Mouse (Mus musculus) ZHBTc4 (cell line): ENCODE data around the gene Qtrt2.

Source experiments
- DNase-seq: peaks from one replicate; pipeline ENCODE4 v3.0.0-alpha.2; 2011; ENCODE audit warnings: low read depth, low spot score

Gene Qtrt2

DNA sequence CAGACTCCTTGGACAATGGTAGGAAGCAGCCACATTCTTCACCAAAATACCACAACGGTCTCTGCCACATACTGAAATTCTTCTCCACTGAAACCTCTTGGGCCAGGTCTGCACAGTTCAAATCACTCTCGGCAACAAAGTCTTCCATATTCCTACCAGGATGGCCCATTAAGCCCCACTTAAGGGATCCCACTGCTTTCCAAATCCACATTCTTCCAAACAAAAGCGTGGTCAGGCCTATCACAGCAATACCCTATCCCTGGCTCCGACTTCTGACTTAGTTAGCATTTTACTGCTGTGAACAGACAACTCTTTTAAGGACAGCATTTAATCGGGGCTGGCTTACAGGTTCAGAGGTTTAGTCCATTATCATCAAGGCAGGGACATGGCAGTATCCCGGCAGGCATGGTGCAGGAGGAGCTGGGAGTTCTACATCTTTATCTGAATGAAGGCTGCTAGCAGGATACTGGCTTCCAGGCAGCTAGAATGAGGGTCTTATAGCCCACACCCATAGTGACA, at the start of gene Qtrt2:
Qtrt2 (minus strand) TSS at position 469 of the 519 bp plus-strand sequence.
- DNase-seq, result peak; percentile 94

DNA sequence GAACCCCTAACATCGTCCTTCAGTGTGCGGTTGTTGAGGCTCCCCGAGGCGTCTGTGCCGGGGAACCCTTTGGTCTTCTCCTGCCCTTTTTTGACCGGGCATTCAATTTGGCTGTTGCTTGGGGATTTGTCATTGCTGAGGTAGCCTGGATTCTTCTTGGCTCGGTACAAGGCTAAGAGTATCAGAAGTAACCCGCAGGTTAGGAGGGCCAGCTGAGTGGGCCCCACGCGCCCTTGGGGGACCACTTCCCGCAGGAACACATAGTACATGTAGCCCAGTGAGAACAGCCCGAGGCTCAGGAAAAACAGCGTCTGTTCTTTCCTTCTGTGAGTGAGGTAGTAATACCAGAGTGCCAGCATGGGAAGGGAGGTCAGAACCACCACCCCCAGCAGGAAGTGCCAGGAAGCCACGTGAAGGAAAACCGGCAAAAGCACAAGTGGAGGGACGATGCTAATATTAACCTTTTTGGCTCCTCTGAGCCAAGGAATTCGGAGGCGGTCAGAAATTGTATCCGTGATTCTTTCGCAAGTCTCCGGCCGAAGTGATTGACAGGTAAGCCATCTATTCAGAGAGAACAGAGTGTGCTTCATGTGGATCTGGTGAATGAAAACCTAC, 47.1 kb upstream of the Qtrt2 start:
- peak; percentile 8 for DNase-seq

DNA sequence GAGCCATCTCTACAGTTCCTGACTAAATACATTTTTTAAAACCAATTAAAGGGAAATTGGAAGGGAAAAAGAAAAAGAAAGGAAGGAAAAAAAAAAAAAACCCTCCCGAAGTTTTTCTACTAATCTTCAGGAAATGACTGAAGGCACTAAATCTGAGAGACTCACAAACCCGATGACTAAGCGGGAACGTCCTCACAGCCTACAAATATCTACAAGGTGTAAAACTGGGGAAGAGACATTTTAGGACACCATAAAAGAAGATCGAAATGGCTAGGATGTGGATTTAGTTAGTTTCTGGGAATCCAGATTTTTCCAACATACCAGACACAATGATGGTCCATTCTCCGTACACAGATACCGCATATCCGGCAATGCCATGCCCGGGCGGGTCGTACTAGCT, 46.5 kb upstream of the Qtrt2 start:
- no peak for DNase-seq

DNA sequence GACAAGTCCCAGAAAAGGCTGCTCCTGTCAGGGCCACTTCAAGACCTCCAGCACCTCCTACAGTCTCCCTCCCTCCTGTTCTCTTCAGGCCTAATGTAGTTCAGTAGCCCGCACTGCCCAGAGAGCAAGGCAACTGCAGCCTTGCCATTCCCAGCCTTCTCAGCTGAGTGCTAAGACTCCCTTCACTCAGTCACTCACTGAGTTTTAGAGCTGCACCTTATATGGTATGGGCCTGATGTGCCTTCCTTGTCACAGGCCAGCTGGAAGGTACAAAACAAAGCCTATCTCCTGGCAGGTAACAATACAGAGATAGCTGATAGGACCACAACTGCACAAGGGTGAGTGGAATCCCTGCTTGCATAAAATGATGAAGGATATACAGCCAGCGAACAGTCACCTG, 45.8 kb upstream of the Qtrt2 start:
- DNase-seq, result no peak

DNA sequence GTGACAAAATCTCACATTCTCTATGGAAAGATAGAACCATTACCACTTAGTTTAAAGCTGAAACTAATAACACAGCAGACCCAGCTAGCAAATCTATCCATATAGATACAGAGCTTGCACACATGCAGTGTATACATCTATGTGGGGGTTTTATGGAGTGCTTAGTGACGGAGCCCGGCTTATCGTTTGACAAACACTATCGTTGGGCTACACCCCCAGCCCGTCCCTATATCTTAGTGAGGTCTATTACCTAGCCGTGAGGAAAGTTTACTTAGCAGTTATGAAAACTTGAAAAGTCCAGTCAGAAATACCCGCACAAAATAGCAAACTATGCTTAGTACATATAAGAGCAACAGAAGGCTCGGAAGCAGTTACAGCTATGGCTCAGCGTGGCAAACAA, 45.1 kb upstream of the Qtrt2 start:
- no peak for DNase-seq

DNA sequence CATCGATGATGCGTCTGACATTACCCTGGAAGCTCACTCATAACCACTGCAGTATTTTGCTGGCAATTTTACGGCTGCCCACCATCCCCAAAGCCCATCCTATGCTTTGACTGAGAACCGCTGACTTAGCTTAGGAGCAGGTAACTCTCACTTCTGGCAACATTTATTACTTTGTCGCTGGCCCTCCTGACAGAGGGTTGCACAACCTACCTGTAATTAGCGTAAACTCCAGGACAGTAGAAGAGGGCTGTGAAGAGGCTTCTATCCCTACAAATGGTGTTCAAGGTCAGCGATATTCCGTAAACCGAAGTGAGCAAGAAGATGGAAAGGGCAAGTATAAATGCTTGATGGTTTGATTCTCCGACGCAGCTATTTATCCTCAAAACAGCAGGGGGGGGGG, 44.6 kb upstream of the Qtrt2 start:
- DNase-seq, result no peak

DNA sequence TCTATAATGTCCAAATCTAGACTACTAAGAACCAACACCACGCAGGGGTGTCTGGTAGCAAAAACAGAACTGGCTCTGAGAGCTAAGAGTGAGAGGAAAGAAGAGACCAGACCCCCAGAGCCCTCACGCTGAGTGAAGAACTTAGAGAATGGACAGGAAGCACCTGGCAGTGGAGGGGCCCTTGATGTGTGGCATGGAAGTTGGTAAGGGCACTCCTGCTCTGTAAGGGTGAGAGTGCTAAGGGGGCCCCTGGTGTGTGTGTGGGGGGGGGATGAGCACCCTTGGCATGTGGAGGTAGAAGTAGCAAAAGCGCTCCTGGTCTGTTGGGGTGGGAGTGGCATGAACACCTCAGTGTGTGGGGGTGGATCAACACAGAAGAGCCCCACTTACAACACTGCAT, 43.8 kb upstream of the Qtrt2 start:
- DNase-seq, result no peak

DNA sequence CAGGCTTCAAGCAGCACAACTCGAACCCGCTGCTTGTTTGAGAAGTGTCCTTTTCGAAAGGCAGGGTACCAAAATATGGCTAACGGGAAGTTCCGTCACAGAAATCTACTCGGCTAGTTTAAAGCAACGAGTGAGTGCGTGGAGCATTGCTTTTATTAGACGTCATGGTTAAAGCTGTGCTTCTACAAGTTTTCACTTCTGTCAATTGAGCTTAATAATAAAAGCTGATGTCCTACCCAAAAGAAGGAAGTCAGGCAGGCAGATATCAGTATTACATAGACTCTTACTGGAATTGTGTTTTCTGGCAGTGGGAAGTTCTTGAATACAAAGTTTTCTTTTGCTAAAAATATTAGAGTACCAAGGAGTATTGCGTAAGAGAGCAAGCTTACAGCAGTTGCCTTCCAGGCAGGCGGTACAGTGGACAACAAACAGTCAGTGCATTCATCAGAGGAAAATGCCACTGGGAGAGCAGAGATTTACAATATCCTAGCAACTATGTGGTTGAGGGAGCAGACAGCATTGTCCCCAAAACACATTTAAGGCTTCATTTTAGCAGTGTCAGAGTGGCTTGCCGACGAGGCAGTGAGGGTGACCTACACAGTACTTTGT, 39.3 kb upstream of the Qtrt2 start:
- no peak for DNase-seq

DNA sequence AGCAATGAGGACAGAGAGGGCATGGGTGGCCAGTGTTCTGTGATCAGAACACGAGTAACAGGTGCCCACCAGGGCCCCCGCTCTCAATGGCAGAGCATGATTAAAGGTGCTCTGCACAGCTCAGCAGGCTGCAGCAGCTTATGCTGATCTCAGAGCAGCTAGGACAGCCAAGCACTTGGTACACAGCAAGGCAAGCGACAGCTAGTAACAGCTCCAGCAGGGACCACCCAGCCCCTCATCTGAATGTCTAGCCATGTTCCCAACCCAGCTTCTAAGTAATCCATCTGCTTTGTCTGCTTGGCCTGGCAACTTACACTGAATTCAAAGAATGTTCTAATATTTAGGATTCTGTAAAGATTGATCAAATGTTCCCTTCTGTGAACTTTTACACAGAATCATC, 37.2 kb upstream of the Qtrt2 start:
- DNase-seq, result no peak

DNA sequence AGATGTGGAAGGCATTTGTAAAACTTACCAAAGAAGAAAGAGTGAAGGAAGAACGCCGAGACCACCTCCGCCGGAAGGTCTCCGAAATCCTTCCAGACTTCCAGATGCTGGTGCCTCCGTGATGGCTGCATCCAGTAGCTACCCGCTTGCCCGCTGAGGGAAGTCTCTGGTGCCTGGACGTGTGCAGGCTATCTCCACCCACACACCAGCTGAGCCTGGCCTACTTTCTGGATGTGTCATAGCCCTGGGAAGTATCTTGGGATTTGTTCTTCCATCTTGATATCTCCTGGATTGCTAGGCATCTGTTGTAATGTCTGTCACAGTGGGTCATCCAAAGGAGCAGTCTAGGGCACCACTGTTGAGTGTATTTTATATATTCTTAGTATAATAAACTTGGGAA, 36.7 kb upstream of the Qtrt2 start:
- DNase-seq, result no peak

DNA sequence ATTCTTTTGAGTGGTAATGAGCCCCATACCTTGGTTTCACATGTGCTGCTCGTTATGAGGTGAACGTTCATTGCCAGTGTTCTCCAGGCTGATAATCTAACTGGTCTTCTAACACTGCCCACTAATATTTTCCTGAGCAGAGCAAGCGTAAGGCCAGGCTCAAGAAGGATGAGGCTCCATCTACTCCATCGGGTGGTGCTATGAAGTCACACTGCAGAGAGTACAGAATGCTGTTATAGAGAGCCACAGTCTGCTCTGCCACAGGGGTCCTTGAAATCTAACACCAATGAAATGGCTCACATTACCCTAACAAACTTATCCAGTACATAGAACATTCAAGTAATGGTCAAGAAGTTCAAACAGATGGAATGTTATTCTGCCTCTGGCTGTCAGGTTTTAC, 31.4 kb upstream of the Qtrt2 start:
- no peak for DNase-seq

DNA sequence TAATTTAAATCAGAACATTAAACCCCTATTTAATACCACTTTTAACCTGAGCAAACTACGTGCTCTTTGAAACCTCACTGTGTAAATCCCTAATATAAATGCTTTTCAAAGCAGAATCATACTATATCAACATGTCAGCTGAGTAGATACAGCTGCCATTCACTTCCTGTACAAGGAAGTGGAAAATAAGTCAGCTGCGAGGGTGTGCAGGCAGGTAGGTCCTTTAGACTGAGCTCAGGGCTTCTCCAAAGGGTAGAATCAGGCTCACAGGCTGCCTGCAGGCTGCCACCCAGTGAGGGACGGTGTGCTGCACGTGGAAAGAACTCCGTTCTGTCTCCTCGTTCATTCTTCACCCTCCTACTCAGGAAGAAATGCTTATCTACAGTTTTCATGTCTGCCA, 28.3 kb upstream of the Qtrt2 start:
- no peak for DNase-seq

DNA sequence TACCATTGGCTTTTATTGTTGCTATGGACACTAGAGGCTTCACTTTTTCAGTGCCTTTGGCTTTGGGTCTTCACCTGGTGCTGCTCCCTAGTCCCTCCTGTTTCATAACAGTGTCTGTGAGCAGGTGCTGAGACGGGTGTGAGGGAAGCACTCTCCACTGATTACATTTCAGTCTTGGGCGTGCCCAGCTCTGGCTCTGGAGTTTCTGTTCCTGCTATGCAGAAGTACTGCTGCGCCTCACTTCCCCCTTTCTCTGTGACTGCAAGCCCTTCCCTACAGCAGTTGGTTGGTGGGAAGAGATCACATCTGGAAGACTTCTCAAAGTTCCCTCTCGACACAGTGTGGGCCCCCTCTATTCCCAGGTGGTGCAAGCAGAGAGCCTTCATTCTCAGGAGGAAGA, 25.0 kb upstream of the Qtrt2 start:
- DNase-seq, result peak; percentile 17

DNA sequence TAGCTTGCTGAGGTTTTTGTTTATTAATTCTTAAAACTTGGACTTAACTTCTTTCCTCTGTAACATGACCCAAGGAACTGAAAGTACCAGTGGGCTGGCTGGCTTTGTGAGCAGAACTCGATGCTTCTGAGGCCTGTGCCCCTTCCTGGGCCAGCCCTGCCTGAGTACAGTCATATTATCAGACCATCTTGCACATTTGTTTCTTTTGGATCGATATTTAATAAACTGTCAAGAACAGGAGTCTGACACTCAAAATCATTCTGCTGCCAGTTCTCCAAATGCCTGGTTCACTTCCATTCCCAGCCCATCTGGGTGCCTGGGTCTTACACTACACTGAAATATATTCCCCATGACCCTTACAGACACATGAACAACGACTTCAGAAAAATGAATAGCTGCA, 19.3 kb upstream of the Qtrt2 start:
- no peak for DNase-seq

DNA sequence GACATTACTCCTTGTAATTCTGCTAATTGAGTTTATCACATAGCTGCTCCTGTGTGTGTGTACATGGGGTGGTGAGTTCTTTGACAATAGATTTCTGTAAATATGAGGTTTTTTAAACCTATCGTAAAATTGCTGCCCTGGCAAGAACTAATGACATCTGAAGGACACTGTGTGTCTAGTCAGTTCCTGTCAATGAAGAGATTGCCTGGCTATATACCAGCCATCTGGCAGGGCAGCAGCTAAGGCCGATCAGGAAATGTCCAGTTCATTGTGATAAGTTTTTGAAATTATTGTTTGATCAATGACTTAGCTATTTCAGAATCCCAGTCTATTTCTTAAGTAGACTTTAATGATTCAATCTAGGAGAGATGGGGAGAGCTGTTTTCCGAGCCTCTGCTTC, 18.7 kb upstream of the Qtrt2 start:
- DNase-seq, result no peak

DNA sequence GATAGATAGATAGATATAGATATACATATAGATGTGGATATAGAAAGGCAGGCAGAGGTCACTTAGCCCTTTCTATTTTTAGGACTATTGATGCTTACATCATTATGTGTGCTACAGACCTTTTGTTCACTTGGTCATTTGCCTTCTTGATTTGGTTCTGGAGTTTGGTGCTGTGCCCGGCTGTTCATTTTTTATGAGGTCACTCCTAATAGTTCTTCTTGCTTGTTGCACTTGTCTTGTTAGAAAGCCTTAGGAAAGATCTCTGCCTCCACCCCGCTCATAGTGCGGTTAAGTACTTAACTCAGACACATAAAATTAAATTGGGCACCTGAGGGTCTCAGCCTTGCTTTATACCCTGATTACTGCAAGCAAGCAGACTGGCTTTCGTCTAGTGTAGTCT, 14.2 kb upstream of the Qtrt2 start:
- DNase-seq, result no peak

DNA sequence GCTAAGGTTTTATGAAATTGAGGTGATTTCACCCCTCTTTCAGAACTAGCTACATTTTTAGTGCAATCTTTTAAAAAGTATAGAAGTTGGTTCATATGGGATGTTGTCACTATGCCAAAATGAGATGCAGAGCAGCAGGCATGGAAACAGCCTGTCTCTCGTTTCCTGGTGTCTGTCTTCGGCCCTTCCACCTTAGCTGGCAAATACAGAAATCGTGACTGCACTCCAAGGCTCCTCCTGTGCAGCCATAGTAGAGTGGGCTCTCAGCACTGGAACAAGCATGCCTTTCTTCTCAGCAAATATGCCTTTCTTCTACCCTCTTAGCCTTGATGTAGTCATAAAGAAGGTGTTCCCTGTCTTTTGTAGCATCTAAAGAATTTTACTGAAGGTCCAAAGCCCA, 9.3 kb upstream of the Qtrt2 start:
- DNase-seq, result no peak

DNA sequence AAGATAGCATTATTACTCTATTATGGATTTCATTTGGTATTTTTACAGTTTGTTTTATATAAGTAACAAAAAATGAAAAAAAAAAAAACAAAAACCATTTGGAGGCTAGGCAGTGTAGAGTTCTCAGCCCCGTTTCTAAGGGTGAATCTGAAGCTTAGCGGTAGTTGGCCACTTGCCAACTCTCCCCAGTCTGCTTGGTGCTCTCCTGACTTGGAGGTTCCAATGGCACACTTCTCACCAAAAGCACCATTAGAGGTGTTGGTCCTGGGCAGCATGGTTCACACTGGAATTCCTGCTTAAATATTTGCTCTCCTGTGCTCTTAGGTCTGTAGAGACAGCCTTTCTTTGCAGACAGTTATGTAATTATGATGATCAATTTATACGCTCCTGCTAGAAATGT, 8.8 kb upstream of the Qtrt2 start:
- DNase-seq, result no peak

DNA sequence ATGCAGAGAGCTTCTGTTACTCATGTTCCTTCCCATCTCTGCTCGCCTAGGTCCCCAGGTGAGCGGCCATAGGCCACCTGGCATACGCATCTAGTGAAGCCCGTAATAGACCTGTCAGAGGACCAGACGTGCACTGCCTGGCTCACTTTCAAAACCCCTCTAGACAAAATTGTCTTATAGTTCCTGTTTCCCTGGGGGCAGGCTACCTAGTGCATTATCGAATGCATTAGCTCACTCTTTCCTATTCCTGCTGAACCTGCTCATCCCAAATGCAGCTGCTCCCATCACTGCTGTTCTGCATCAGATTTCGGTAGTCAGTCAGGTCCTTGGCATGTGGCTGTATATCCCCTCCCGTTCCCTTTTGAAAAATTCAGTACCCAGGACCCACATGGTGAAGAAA, 8.2 kb upstream of the Qtrt2 start:
- no peak for DNase-seq

DNA sequence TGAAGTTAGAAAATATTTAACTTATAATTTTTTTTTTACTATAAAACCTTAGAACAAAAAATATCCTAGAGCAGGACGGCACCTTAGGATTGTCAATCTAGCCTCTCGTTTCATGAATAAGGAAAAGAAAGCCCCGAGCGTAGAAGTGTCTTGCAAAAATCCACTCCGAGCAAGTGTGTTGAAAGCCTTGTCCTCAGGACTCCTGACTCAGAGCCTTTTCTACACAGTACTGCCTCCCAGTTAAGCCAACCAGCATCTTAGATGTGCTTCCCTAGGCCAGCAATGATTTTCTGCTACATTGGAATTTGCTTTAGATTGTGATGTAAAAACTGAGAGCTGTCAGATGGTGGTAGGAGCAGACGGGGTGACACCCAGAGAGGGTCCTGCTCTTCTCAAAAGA, 6.4 kb upstream of the Qtrt2 start:
- DNase-seq, result no peak

DNA sequence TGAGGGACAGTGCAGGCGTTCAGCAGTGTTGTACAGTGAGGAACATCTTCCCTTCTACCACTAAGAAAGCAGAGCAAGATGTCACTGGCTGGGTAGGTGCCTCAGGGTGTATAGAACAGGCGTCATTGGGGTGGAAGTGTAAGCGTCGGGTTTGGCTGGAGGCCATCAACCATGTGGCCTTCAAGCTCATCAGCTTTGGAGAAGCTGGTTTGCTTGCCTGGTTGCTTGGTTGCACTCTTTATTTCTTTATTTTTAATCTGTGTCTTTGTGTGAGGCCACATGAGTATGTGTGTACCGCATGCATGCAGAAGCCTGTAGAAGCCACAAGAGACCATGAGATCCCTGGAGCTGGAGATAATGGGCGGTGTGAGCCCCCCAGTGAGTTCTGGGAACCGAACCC, 5.7 kb upstream of the Qtrt2 start:
- no peak for DNase-seq

DNA sequence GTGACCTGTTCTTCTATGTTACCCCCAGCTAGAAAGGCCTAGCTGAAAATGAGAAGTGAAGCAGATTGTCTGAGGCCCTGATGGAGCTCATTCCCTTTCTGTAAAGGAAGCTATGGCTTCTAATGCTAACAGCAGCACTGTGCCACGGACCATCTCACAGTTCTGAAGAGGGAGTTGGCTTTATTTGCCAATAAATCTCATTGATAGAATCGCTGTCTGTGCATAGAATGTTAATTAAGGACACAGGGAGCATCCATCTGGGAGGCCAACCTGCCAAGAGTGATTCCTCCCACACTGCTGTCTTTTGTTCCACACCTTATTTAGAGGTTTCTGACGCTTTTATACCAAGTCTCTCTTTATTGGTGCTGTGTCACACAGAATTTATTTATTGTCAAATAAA, 4.9 kb upstream of the Qtrt2 start:
- no peak for DNase-seq

DNA sequence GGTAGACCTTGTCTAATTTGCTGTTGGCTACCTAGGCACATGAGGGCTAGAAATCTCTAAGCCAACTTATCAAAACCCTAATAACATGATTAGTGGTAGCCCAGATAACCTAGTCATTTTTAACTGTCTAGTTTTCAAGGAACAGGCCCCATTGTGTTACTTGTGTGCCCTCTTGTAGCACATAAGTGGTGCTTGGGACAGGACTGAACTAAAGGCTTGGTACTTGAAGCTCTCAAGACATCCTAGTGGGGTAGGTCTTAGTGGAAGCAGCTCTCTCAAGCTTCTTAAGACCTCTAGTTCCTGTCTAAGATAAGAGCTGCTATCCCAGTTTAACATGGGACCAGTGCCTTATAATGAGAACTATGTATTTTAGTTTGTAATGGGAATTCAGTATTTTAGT, 4.0 kb upstream of the Qtrt2 start:
- DNase-seq, result no peak

DNA sequence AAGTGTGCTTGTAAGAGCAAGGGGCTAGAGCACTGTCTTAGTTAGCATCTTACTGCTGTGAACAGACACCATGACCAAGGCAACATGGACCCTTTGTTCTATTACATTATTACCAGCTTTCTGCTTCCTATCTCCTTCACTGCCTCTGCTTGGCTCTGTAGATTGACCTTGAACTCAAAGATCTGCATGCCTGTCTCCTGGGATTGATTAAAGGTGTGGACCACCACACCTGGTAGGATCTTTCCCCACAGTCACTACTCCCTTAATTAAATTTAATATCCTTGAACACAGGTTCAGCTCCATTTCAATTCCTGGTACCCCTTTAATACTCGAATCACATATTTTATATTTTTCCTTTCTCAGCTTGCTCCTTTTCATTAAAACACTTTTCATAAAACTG, 763 bp downstream of the Qtrt2 start:
- DNase-seq, result peak; percentile 63
